Mouse (Mus musculus): ENCODE measurements around the gene Zfp276. TPM values are rescaled to one million over a fixed set of nuclear protein-coding genes. Genes with fewer than 3 reads are reported as not detected.
A peak's percentile ranks its signal among the peaks of the same experiment; 100 is the strongest.

Gene Zfp276
- polyA plus RNA-seq (2014; fragmentation: Nextera tagmentation; extraction: Ambion mirVana), result 20.5 and 25.5 TPM in 2 replicates

DNA sequence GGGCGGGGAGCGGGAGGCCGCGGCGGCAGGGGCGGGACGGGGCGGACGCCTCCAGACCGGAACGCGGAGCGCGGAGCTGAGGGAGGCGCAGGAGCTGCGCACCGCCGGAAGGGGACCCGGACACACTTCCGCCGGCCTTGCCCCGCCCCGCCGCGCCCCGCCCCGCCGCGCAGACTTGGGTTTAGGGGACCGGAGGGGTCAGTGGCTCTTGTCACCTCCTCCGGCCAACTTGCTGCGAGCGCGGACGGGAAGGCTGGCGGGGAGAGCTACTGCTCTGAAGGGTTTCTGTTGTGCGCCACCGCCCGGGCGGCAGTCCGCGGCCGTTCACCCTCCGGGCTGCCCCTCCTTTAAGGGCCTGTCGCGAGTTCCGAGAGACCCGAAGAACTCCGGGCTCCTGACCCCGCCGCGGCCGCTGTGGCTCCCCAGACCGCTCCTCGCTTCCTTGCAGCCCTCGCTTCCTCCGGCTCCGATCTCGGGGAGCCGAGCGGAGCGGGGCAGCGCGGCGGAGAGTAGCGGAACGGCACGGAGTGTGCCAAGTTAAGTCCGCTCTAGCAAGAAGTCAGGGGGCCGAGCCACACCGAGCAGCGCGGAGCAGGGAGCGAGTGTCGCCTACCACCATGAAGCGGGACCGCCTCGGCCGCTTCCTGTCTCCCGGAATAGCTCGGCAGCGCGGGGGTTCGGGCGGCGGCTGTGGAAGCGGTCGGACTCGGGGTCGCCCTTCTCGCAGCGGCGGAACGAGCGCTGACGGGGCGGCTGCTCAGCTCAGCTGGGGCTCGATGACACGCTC is at the start of gene Zfp276, which contains the start of gene Vps9d1:
Gene Zfp276 (plus strand): TSS at position 97 of the 787 bp plus-strand sequence.
Gene Vps9d1 (minus strand): TSS at position 250 of the 787 bp plus-strand sequence.
- no peaks in the 10 kb centered on the region for H3K9me3 ChIP-seq (ENCODE audit: control insufficient read depth, low read length)
- no peaks in the 10 kb centered on the region for H3K27me3 ChIP-seq (replicated peaks; ENCODE audit: control insufficient read depth, insufficient read depth, low read length)
- peak within 1 kb of the TSS; percentile 82 for H3K9ac ChIP-seq (ENCODE audit: low read length)
- H3K27ac ChIP-seq (ENCODE audit: low read depth), result peak within 1 kb of the TSS; percentile 71
- H3K4me2 ChIP-seq (ENCODE audit: low read length), result peak within 1 kb of the TSS; percentile 95
- peak within 1 kb of the TSS; percentile 98 for H3K4me3 ChIP-seq (ENCODE audit: low read depth, low read length)
- H3K4me1 ChIP-seq (replicated peaks; ENCODE audit: control insufficient read depth, insufficient read depth, low read length), result peaks cover 21% of the 10 kb centered on the region
- DNase-seq (ENCODE audit: low spot score), result peak; percentile 93
- peaks cover 54% of the 10 kb centered on the region for H3K36me3 ChIP-seq (ENCODE audit: control insufficient read depth, insufficient read depth, low read length)
- peak; percentile 94 for ATAC-seq (replicated peaks; ENCODE audit: low FRiP score, low TSS enrichment, low read depth)
- WGBS, result under 1% methylated on average over 87 of the region's 99 CpGs

DNA sequence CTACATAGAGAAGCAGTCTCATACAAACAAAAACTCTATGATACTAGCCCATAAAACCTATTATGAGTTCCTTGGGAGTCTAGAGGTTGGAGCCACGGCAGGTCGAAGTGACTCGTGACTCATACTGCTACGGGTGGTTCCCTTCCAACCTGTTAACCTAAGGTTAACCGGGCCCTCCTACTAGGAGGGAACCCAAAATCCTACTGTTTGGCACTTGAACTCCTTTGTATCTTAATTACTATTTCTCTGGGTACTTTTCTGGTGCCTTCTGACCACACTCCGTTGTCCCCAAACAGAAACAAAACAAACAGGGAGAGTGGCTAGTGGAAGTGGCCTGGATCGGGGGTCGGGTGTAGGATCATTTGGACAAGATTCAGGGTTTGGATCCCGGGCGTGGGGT is 42.1 kb upstream of the Zfp276 start:
- no peak overlapping the region for H3K27ac ChIP-seq (ENCODE audit: low read depth)
- peak overlapping the region; percentile 95 for H3K4me2 ChIP-seq (ENCODE audit: low read length)
- no peak for DNase-seq (ENCODE audit: low spot score)
- peaks cover 17% of the 10 kb centered on the region for H3K4me1 ChIP-seq (replicated peaks; ENCODE audit: control insufficient read depth, insufficient read depth, low read length)
- no peak for ATAC-seq (replicated peaks; ENCODE audit: low FRiP score, low TSS enrichment, low read depth)
- peak overlapping the region; percentile 77 for H3K4me3 ChIP-seq (ENCODE audit: low read depth, low read length)
- no peaks in the 10 kb centered on the region for H3K9me3 ChIP-seq (ENCODE audit: control insufficient read depth, low read length)
- no peaks in the 10 kb centered on the region for H3K27me3 ChIP-seq (replicated peaks; ENCODE audit: control insufficient read depth, insufficient read depth, low read length)
- peaks cover 34% of the 10 kb centered on the region for H3K36me3 ChIP-seq (ENCODE audit: control insufficient read depth, insufficient read depth, low read length)
- 44% methylated on average over 10 of the region's 10 CpGs for WGBS
- H3K9ac ChIP-seq (ENCODE audit: low read length), result peak overlapping the region; percentile 96

DNA sequence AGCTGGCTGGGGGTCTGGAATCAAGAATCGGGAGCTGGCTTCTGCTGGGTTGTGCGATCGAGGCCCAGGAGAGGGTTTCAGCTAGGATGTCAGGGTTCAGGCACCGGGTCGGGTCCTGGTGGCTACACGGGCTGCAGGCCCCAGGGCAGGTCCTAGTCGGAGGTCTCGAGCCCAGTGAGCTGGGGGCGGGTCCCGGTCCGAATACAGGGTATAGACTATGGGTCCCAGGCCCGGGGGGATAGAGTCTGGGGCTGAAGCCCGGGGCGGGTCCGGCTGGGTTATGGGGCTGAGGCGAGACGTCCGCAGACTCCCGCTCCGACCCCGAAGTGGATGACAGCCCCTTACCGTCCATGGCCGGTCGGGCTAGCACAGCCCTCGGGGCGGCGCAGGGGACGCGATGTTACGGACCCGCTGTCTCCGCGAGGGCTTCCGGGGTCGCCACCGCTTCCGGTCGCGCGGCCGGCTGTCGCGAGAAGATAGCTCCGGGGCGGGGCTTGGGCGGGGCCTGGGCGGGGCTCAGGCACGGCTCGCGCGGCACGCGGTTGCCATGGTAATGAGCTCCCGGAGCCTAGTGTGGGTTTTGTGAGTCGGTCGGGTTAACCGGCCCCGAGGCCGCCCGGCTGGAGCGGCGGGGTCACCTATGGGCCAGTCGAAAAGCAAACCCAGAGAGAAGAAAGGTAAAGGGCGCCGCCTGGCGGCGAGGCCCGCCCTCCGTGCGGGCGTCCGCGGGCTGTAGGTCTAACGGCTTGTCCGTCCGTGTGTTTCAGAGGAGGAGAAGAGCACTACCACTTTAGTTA is 41.5 kb upstream of the Zfp276 start, which contains the start of the genes Chmp1a and Spata33:
Gene Chmp1a (minus strand): TSS at position 443 of the 797 bp plus-strand sequence.
Gene Spata33 (plus strand): TSS at position 512 of the 797 bp plus-strand sequence.
- H3K4me1 ChIP-seq (replicated peaks; ENCODE audit: control insufficient read depth, insufficient read depth, low read length), result peaks cover 17% of the 10 kb centered on the region

GRCm38 (mm10) chr8:123213118-123213772 is 40.8 kb upstream of the Zfp276 start:
- peak overlapping the region; percentile 29; the same call in 1 of the 2 replicates for H3K27ac ChIP-seq (ENCODE audit: low read depth)

More for the DNA sequence above, 41.5 kb upstream of the Zfp276 start, which contains the start of the genes Chmp1a and Spata33:
- Histone ChIP-seq H3K9ac (ENCODE audit: low read length) (peak within 1 kb of the TSS; percentile 96), H3K4me3 (ENCODE audit: low read depth, low read length) (peak within 1 kb of the TSS; percentile 77), H3K36me3 (ENCODE audit: control insufficient read depth, insufficient read depth, low read length) (peaks cover 27% of the 10 kb centered on the region), H3K4me2 (ENCODE audit: low read length) (peak within 1 kb of the TSS; percentile 95), H3K27ac (ENCODE audit: low read depth) (peak within 1 kb of the TSS; percentile 29; the same call in 1 of the 2 replicates), H3K9me3 (ENCODE audit: control insufficient read depth, low read length) (no peaks in the 10 kb centered on the region), H3K27me3 (replicated peaks; ENCODE audit: control insufficient read depth, insufficient read depth, low read length) (no peaks in the 10 kb centered on the region)
- DNase-seq (ENCODE audit: low spot score), result peak; percentile 98
- peak; percentile 91 for ATAC-seq (replicated peaks; ENCODE audit: low FRiP score, low TSS enrichment, low read depth)
- 1% methylated on average over 76 of the region's 76 CpGs for WGBS

GRCm38 (mm10) chr8:123215430-123215829 is 38.6 kb upstream of the Zfp276 start:
- 78% methylated on average over 3 of the region's 3 CpGs for WGBS
- no peak overlapping the region for H3K9ac ChIP-seq (ENCODE audit: low read length)
- ATAC-seq (replicated peaks; ENCODE audit: low FRiP score, low TSS enrichment, low read depth), result no peak
- no peaks in the 10 kb centered on the region for H3K9me3 ChIP-seq (ENCODE audit: control insufficient read depth, low read length)
- H3K36me3 ChIP-seq (ENCODE audit: control insufficient read depth, insufficient read depth, low read length), result no peaks in the 10 kb centered on the region; the same call in 1 of the 2 replicates
- DNase-seq (ENCODE audit: low spot score), result no peak
- H3K4me3 ChIP-seq (ENCODE audit: low read depth, low read length), result no peak overlapping the region
- H3K27ac ChIP-seq (ENCODE audit: low read depth), result no peak overlapping the region
- no peaks in the 10 kb centered on the region for H3K27me3 ChIP-seq (replicated peaks; ENCODE audit: control insufficient read depth, insufficient read depth, low read length)
- no peak overlapping the region for H3K4me2 ChIP-seq (ENCODE audit: low read length)
- peaks cover 17% of the 10 kb centered on the region for H3K4me1 ChIP-seq (replicated peaks; ENCODE audit: control insufficient read depth, insufficient read depth, low read length)

More at GRCm38 (mm10) chr8:123213118-123213772, 40.8 kb upstream of the Zfp276 start:
- peak overlapping the region; percentile 77 for H3K4me3 ChIP-seq (ENCODE audit: low read depth, low read length)
- ATAC-seq (replicated peaks; ENCODE audit: low FRiP score, low TSS enrichment, low read depth) (peak; percentile 20), DNase-seq (ENCODE audit: low spot score) (no peak)
- no peaks in the 10 kb centered on the region for H3K9me3 ChIP-seq (ENCODE audit: control insufficient read depth, low read length)
- H3K4me2 ChIP-seq (ENCODE audit: low read length), result peak overlapping the region; percentile 95
- H3K36me3 ChIP-seq (ENCODE audit: control insufficient read depth, insufficient read depth, low read length), result peaks cover 20% of the 10 kb centered on the region
- H3K4me1 ChIP-seq (replicated peaks; ENCODE audit: control insufficient read depth, insufficient read depth, low read length), result peaks cover 17% of the 10 kb centered on the region
- no peaks in the 10 kb centered on the region for H3K27me3 ChIP-seq (replicated peaks; ENCODE audit: control insufficient read depth, insufficient read depth, low read length)
- 12% methylated on average over 22 of the region's 22 CpGs for whole genome bisulfite sequencing
- H3K9ac ChIP-seq (ENCODE audit: low read length), result peak overlapping the region; percentile 96

DNA sequence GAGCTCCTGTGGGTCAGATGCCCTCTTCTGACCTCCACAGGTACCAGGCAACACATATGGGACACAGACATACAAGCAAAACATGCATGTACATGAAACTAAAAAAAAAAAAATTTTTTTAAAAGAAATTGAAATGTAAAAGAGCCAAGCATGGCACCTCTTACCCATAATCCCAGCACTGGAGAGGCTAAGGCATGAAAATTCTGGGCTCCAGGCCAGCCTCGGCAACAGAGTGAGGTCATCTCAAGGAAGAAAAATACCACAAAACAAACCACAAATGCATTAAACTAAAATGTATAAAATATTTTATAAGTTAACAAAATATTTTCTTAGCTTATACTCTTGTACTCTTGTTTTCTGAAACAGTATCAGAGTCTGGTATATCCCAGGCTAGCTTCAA is 33.1 kb upstream of the Zfp276 start:
- ATAC-seq (replicated peaks; ENCODE audit: low FRiP score, low TSS enrichment, low read depth), result no peak
- Histone ChIP-seq H3K4me1 (replicated peaks; ENCODE audit: control insufficient read depth, insufficient read depth, low read length) (peaks cover 12% of the 10 kb centered on the region), H3K4me2 (ENCODE audit: low read length) (no peak overlapping the region), H3K27me3 (replicated peaks; ENCODE audit: control insufficient read depth, insufficient read depth, low read length) (no peaks in the 10 kb centered on the region), H3K36me3 (ENCODE audit: control insufficient read depth, insufficient read depth, low read length) (no peaks in the 10 kb centered on the region), H3K9ac (ENCODE audit: low read length) (no peak overlapping the region), H3K9me3 (ENCODE audit: control insufficient read depth, low read length) (no peaks in the 10 kb centered on the region), H3K27ac (ENCODE audit: low read depth) (no peak overlapping the region), H3K4me3 (ENCODE audit: low read depth, low read length) (no peak overlapping the region)
- no peak for DNase-seq (ENCODE audit: low spot score)
- WGBS, result 72% methylated on average over 1 of the region's 1 CpGs

DNA sequence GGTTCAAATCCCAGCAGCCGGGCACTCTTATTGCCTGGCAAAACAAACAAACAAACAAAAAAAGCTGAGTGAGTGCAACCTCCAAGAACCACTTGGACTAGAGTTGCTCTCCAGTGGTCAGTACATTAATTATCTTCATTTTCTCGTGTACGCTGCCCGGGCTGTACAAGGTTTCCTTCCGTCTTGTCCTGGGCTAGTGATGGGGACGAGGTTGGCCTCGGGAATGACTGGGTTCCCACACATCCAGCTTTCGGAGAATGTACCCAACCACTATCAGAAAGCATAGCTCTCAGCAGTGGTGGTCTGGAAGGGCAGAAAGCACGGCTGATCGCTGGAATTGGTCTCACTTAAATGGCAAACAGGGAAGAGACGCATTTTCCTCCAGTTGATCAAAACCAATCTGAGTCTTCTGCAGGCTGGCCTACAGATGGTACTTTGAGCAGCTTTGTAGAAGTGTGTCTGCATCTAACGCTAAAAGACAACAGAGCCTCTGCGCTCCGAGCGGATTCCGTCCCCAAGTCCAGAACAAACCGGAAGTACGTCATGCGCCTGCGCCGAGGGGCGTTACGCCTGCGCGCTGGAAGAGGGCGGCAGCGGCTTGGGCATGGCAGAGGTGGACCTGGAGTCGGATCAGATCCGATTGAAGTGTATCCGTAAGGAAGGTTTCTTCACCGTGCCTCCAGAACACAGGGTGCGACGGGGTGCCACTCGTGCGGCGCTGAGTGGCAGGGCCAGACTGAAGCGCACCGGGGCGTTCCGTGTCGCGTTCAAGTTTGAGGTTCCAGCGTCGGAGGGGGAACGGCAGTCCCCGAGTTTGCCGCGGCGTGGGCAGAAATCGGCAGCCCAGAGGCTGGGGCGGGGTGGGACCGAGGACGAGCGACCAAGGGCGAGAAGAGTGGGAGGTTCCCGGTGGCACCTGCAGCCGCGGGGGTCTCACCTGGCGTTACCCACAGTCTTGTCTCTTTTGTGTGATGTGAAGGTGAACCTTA is 29.4 kb upstream of the Zfp276 start, which contains the start of gene Cdk10:
Gene Cdk10 (plus strand): TSS at position 565 of the 989 bp plus-strand sequence.
- 2% methylated on average over 59 of the region's 59 CpGs for WGBS
- peak; percentile 97 for DNase-seq (ENCODE audit: low spot score)
- H3K9me3 ChIP-seq (ENCODE audit: control insufficient read depth, low read length), result no peaks in the 10 kb centered on the region
- peak; percentile 84 for ATAC-seq (replicated peaks; ENCODE audit: low FRiP score, low TSS enrichment, low read depth)
- H3K4me3 ChIP-seq (ENCODE audit: low read depth, low read length), result peak within 1 kb of the TSS; percentile 97
- peaks cover 12% of the 10 kb centered on the region for H3K4me1 ChIP-seq (replicated peaks; ENCODE audit: control insufficient read depth, insufficient read depth, low read length)
- H3K9ac ChIP-seq (ENCODE audit: low read length), result peak within 1 kb of the TSS; percentile 84
- H3K27me3 ChIP-seq (replicated peaks; ENCODE audit: control insufficient read depth, insufficient read depth, low read length), result no peaks in the 10 kb centered on the region
- peaks cover 32% of the 10 kb centered on the region for H3K36me3 ChIP-seq (ENCODE audit: control insufficient read depth, insufficient read depth, low read length)
- H3K27ac ChIP-seq (ENCODE audit: low read depth), result peak within 1 kb of the TSS; percentile 82
- H3K4me2 ChIP-seq (ENCODE audit: low read length), result peak within 1 kb of the TSS; percentile 87
